Mouse (Mus musculus): ENCODE measurements around the gene Timm29.

Gene Timm29

GRCm38 (mm10) chr9:21592703-21593121 is at the start of gene Timm29, which contains the start of gene Yipf2:
Gene Timm29 (plus strand): TSS chr9:21592722.
Gene Yipf2 (minus strand): TSS chr9:21592828.
- peak; percentile 99 for DNase-seq (ENCODE audit: low read depth, low spot score)

- no peak for DNase-seq (ENCODE audit: low read depth, low spot score)
Measured at GRCm38 (mm10) chr9:21545351-21545915, 47.1 kb upstream of the Timm29 start.

- DNase-seq (ENCODE audit: low read depth, low spot score): peak; percentile 97
Measured at GRCm38 (mm10) chr9:21545916-21546788, 46.4 kb upstream of the Timm29 start.

- DNase-seq (ENCODE audit: low read depth, low spot score): no peak
Measured at GRCm38 (mm10) chr9:21546789-21547074, 45.8 kb upstream of the Timm29 start, which contains the start of gene Carm1. Gene Carm1 (plus strand): TSS chr9:21546894.

- DNase-seq (ENCODE audit: low read depth, low spot score): peak; percentile 54
Measured at GRCm38 (mm10) chr9:21547075-21547941, 45.2 kb upstream of the Timm29 start.

GRCm38 (mm10) chr9:21551049-21551448 is 41.5 kb upstream of the Timm29 start:
- no peak for DNase-seq (ENCODE audit: low read depth, low spot score)

GRCm38 (mm10) chr9:21553607-21554273 is 38.8 kb upstream of the Timm29 start:
- DNase-seq (ENCODE audit: low read depth, low spot score): no peak

GRCm38 (mm10) chr9:21555198-21555742 is 37.3 kb upstream of the Timm29 start:
- DNase-seq (ENCODE audit: low read depth, low spot score): no peak

GRCm38 (mm10) chr9:21556996-21557395 is 35.5 kb upstream of the Timm29 start:
- no peak for DNase-seq (ENCODE audit: low read depth, low spot score)

- DNase-seq (ENCODE audit: low read depth, low spot score): no peak
Measured at GRCm38 (mm10) chr9:21557556-21557955, 35.0 kb upstream of the Timm29 start.

- no peak for DNase-seq (ENCODE audit: low read depth, low spot score)
Measured at GRCm38 (mm10) chr9:21558366-21558765, 34.2 kb upstream of the Timm29 start.

- DNase-seq (ENCODE audit: low read depth, low spot score): no peak
Measured at GRCm38 (mm10) chr9:21559151-21559550, 33.4 kb upstream of the Timm29 start.

- no peak for DNase-seq (ENCODE audit: low read depth, low spot score)
Measured at GRCm38 (mm10) chr9:21564420-21564819, 28.1 kb upstream of the Timm29 start.

- DNase-seq (ENCODE audit: low read depth, low spot score): no peak
Measured at GRCm38 (mm10) chr9:21565004-21565586, 27.4 kb upstream of the Timm29 start.

- DNase-seq (ENCODE audit: low read depth, low spot score): no peak
Measured at GRCm38 (mm10) chr9:21566538-21566937, 26.0 kb upstream of the Timm29 start.

- DNase-seq (ENCODE audit: low read depth, low spot score): no peak
Measured at GRCm38 (mm10) chr9:21567051-21567450, 25.5 kb upstream of the Timm29 start.

- no peak for DNase-seq (ENCODE audit: low read depth, low spot score)
Measured at GRCm38 (mm10) chr9:21568657-21569255, 23.8 kb upstream of the Timm29 start.

- no peak for DNase-seq (ENCODE audit: low read depth, low spot score)
Measured at GRCm38 (mm10) chr9:21574012-21574801, 18.3 kb upstream of the Timm29 start.

- DNase-seq (ENCODE audit: low read depth, low spot score): no peak
Measured at GRCm38 (mm10) chr9:21575253-21575652, 17.3 kb upstream of the Timm29 start.

- DNase-seq (ENCODE audit: low read depth, low spot score): no peak
Measured at GRCm38 (mm10) chr9:21576286-21576685, 16.2 kb upstream of the Timm29 start.

Data from retina, postnatal 7 days (tissue).